Mouse (Mus musculus) hindbrain, embryonic 15.5 days (tissue): ENCODE measurements around the gene Crlf2. TPM values are rescaled to one million over a fixed set of nuclear protein-coding genes. Genes with fewer than 3 reads are reported as not detected.

Experiments
- polyA plus RNA-seq: library from polyadenylated mRNA; unstranded; fragments of >200 nt; fragmentation: Nextera tagmentation; extraction: Ambion mirVana; gene quantifications from 2 replicates; pipeline ENCODE4 v1.2.1, GENCODE M21; 2015

Gene Crlf2
- polyA plus RNA-seq, 1 experiment from 2014 or later, result 22.6 TPM

Other genes starting within 250 kb of the Crlf2 start
- gene Vmn2r16, start 228.8 kb downstream of the Crlf2 start, polyA plus RNA-seq, result not detected in 2 replicates
- not detected in 2 replicates for gene Vmn2r17, start 139.3 kb downstream of the Crlf2 start, polyA plus RNA-seq
- 1.8 and 2.0 TPM in 2 replicates for gene 5430403G16Rik, start 132.0 kb upstream of the Crlf2 start, polyA plus RNA-seq
- gene 4930522L14Rik, start 192.9 kb upstream of the Crlf2 start, polyA plus RNA-seq, result 3.7 and 4.8 TPM in 2 replicates